Mouse (Mus musculus) inflammation-experienced regulatory T-cells (primary cell): ENCODE data around the gene Dnah12. TPM values are rescaled to one million over a fixed set of nuclear protein-coding genes. Genes with fewer than 3 reads are reported as not detected.

Experiments
- polyA plus RNA-seq, 2 experiments: library from polyadenylated mRNA; unstranded; fragments of 100-300 nt; shearing (Covaris generic); gene quantifications; one replicate each; pipeline ENCODE4 v1.2.1; 2017

Gene Dnah12
- polyA plus RNA-seq, result under 1 TPM; 0.02 to 0.67 TPM

GRCm38 (mm10) chr14:26692974-26693373, at the start of gene Dnah12:
TSS of gene Dnah12 (plus strand) at chr14:26693274.

GRCm38 (mm10) chr14:26669292-26670073, 23.6 kb upstream of the Dnah12 start, which contains the start of gene Pde12:
TSS of gene Pde12 (minus strand) at chr14:26669883.

GRCm38 (mm10) chr14:26894392-26894791, 201.3 kb downstream of the Dnah12 start, which contains the start of gene Asb14:
TSS of gene Asb14 (plus strand) at chr14:26894557.

Other genes with a start within 250 kb of the Dnah12 start
- gene Slmap, start 158.3 kb upstream of the Dnah12 start, polyA plus RNA-seq, result 10 to 100 TPM; 42.6 to 47.6 TPM
- gene Dennd6a, start 119.4 kb upstream of the Dnah12 start, polyA plus RNA-seq, result 10 to 100 TPM; 20.6 to 26.1 TPM
- 100 to 1,000 TPM; 242 to 269 TPM for gene Arf4, start 55.2 kb upstream of the Dnah12 start, polyA plus RNA-seq
- 10 to 100 TPM; 11.5 to 13.2 TPM for gene Pde12, start 23.4 kb upstream of the Dnah12 start, polyA plus RNA-seq
- 1 to 10 TPM in 1 of 2 experiments, under 1 TPM in 1; 0.78 to 1.0 TPM for gene Asb14, start 201.3 kb downstream of the Dnah12 start, polyA plus RNA-seq